Mouse (Mus musculus): ENCODE results near the gene Lrrc15. TPM values are rescaled to one million over a fixed set of nuclear protein-coding genes. Genes with fewer than 3 reads are reported as not detected.

The Lrrc15 gene
- total and polyA plus RNA-seq, 3 experiments: not detected

DNA sequence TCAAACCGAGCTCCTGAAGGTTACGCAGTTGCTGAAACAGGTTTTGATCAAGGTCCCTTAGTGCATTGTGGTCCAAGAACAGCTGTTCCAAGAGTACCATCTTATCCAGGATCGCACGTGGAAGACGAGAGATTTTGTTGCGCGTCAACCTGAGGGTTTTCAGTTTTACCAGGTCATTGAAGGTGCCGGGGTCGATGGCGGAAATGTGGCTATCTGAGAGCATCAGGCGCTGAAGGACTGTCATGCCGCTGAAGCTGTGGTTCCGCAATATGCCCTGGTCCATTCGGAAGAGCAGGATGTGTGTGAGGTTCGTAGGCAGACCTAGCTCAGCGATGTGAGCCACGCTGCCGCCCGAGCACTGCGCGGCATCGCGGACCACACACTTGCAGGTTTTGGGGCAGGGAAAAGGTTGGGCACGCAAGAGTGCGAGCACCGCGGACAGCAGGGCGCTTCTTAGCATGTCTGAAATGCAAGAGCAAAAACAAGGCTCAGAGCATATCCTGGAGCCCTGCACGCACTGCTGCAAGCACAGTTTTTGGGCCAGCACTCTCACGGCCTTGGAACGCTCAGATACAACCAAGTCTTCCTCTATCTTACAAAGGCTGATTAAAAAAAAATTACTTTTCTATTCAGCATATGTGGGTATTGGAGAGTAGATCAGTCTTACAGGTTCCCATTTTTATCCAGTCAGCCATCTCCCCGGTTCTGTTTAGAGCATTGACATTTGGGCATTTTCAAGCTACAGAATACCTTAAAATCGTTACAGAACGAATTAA lies 26.5 kb upstream of the Lrrc15 start (continued):
- TF ChIP-seq TCF12 (IDR thresholded peaks at IDR 0.05; ENCODE audit: low read depth, low read length) (peak; percentile 7; the same call in 1 of the 2 replicates), GATA1 (IDR thresholded peaks at IDR 0.05; ENCODE audit: low read depth, low read length) (no peak), MAX (IDR thresholded peaks at IDR 0.05; ENCODE audit: low read length) (peak; percentile 61), E2F4 (IDR thresholded peaks at IDR 0.05; ENCODE audit: borderline replicate concordance, low read depth, low read length) (no peak), POLR2AphosphoS2 (IDR thresholded peaks at IDR 0.05; ENCODE audit: low read length) (no peak), JUND (IDR thresholded peaks at IDR 0.05; ENCODE audit: low read depth, low read length) (0 out of 2 replicates have a peak, but pooled peaks have one; percentile 27), MYB (IDR thresholded peaks at IDR 0.05; ENCODE audit: low read depth, low read length) (no peak), ZNF384 (IDR thresholded peaks at IDR 0.05; ENCODE audit: low read depth, low read length) (peak; percentile 62), SIN3A (IDR thresholded peaks at IDR 0.05; ENCODE audit: low read length) (peak; percentile 29; the same call in 1 of the 2 replicates), ELF1 (IDR thresholded peaks at IDR 0.05; ENCODE audit: low read depth, low read length) (no peak), HCFC1 (IDR thresholded peaks at IDR 0.05; ENCODE audit: low read depth, low read length) (0 out of 2 replicates have a peak, but pooled peaks have one; percentile 9), SMC3 (IDR thresholded peaks at IDR 0.05; ENCODE audit: low read depth, low read length) (0 out of 2 replicates have a peak, but pooled peaks have one; percentile 1), GABPA (IDR thresholded peaks at IDR 0.05; ENCODE audit: low read depth, low read length) (no peak), KAT2A (conservative IDR thresholded peaks at IDR 0.05; ENCODE audit: low read depth, low read length) (no peak), MYC (IDR thresholded peaks at IDR 0.05; ENCODE audit: low read depth, low read length) (peak; percentile 68; the same call in 1 of the 2 replicates), CHD1 (IDR thresholded peaks at IDR 0.05; ENCODE audit: low read depth, low read length) (0 out of 2 replicates have a peak, but pooled peaks have one; percentile 46), TBP (IDR thresholded peaks at IDR 0.05; ENCODE audit: low read depth, low read length) (no peak; the same call in 1 of the 2 replicates), USF2 (IDR thresholded peaks at IDR 0.05; ENCODE audit: borderline replicate concordance in 1 of 2, insufficient read depth in 1 of 2, low read depth in 1 of 2, low read length in 2 of 2) (no peak)

DNA sequence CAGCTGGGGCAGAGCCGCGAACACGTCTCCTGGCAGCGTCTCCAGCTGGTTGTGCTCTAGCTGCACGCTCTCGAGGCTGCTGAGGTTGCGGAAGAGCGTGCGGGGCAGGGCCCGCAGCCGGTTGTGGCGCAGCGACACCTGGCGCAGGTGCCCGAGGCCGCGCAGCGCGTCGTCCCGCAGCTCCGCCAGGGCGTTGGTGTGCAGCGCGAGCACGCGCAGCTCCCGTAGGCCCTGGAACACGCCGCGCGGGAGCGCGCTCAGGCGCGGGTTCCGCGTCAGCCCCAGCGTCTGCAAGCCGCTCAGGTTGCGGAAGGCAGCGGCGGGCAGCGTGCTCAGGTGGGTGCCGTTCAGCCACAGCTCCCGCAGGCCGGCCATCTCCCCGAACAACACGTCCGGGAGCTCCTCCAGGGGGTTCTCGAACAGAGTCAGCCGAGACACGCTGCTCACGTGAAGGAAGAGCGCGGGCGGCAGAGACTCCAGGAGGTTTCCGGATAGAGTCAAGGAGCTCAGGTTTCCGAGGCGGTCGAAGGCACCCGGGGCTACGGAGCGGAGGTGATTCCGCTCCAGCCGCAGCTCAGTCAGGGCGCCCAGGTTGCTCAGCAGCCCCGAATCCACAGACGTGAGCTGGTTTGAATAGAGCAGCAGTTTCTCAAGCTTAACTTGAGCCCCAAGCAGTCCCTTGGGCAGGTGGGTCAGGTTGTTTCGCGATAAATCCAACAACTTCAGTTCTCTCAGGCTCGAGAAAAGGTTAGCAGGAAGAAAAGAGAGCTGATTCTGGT lies 25.7 kb upstream of the Lrrc15 start:
- H3K79me2 ChIP-seq (ENCODE audit: control insufficient read depth, insufficient read depth, low read length, poor library complexity): peaks cover 31% of the 10 kb centered on the region
- H3K36me3 ChIP-seq (ENCODE audit: control insufficient read depth in 1 of 2, insufficient read depth in 2 of 2, low read length in 2 of 2): peaks cover 9 to 27% of the 10 kb centered on the region in 2 experiments; a peak in 3 of 4 replicates
- H3K9me3 ChIP-seq (replicated peaks; ENCODE audit: insufficient read depth, low read length): no peaks in the 10 kb centered on the region
- peak overlapping the region; percentile 75 to 79 for H3K4me3 ChIP-seq (ENCODE audit: control insufficient read depth in 1 of 2, insufficient read depth in 1 of 2, low read depth in 2 of 2, low read length in 2 of 2)
- H3K27ac ChIP-seq (ENCODE audit: control insufficient read depth, low read depth, low read length): peak overlapping the region; percentile 97
- H3K4me1 ChIP-seq (ENCODE audit: control insufficient read depth in 1 of 2, insufficient read depth in 2 of 2, low read length in 2 of 2): peaks cover 23 to 29% of the 10 kb centered on the region in 2 experiments
- H3K27me3 ChIP-seq (ENCODE audit: control insufficient read depth in 1 of 2, insufficient read depth in 2 of 2, low read length in 2 of 2): no peaks in the 10 kb centered on the region
- H3K9ac ChIP-seq (ENCODE audit: control insufficient read depth, low read depth, low read length, poor library complexity, severe bottlenecking): peak overlapping the region; percentile 84
- DNase-seq (ENCODE audit: low read depth, low spot score): peak; percentile 72
- TF ChIP-seq ZKSCAN1 (IDR thresholded peaks at IDR 0.05; ENCODE audit: low read depth, low read length): no peak
- no peak for TF ChIP-seq TCF12 (IDR thresholded peaks at IDR 0.05; ENCODE audit: low read depth, low read length)
- TF ChIP-seq JUND (IDR thresholded peaks at IDR 0.05; ENCODE audit: low read depth, low read length): no peak
- no peak for TF ChIP-seq TAL1 (IDR thresholded peaks at IDR 0.05; ENCODE audit: low read length)
- no peak for TF ChIP-seq POLR2AphosphoS2 (IDR thresholded peaks at IDR 0.05; ENCODE audit: low read length)
- TF ChIP-seq NRF1 (IDR thresholded peaks at IDR 0.05; ENCODE audit: insufficient read depth, low read depth, low read length, poor library complexity, severe bottlenecking): peak; percentile 53
- no peak for TF ChIP-seq GATA1 (IDR thresholded peaks at IDR 0.05; ENCODE audit: low read depth, low read length)
- no peak for TF ChIP-seq USF1 (IDR thresholded peaks at IDR 0.05; ENCODE audit: low read depth, low read length)
- no peak for TF ChIP-seq ETS1 (IDR thresholded peaks at IDR 0.05; ENCODE audit: low read depth, low read length)
- TF ChIP-seq TBP (IDR thresholded peaks at IDR 0.05; ENCODE audit: low read depth, low read length): no peak
- no peak for TF ChIP-seq RAD21 (IDR thresholded peaks at IDR 0.05; ENCODE audit: low read depth, low read length)
- TF ChIP-seq BHLHE40 (IDR thresholded peaks at IDR 0.05; ENCODE audit: borderline replicate concordance, low read depth, low read length): peak; percentile 80; the same call in 1 of the 2 replicates
- no peak for TF ChIP-seq MYC (IDR thresholded peaks at IDR 0.05; ENCODE audit: low read depth, low read length)
- TF ChIP-seq E2F4 (IDR thresholded peaks at IDR 0.05; ENCODE audit: borderline replicate concordance, low read depth, low read length): no peak
- 0 out of 2 replicates have a peak, but pooled peaks have one; percentile 18 for TF ChIP-seq HCFC1 (IDR thresholded peaks at IDR 0.05; ENCODE audit: low read depth, low read length)
- no peak for TF ChIP-seq ZNF384 (IDR thresholded peaks at IDR 0.05; ENCODE audit: low read depth, low read length)
- 0 out of 2 replicates have a peak, but pooled peaks have one; percentile 24 for TF ChIP-seq ELF1 (IDR thresholded peaks at IDR 0.05; ENCODE audit: low read depth, low read length)
- TF ChIP-seq MYB (IDR thresholded peaks at IDR 0.05; ENCODE audit: low read depth, low read length): no peak
- no peak for TF ChIP-seq KAT2A (conservative IDR thresholded peaks at IDR 0.05; ENCODE audit: low read depth, low read length)
- no peak for TF ChIP-seq CHD2 (IDR thresholded peaks at IDR 0.05; ENCODE audit: low read length)
- no peak for TF ChIP-seq UBTF (IDR thresholded peaks at IDR 0.05; ENCODE audit: borderline replicate concordance, insufficient read depth, low read depth, low read length)
- no peak for TF ChIP-seq MAFK (IDR thresholded peaks at IDR 0.05; ENCODE audit: borderline replicate concordance, low read depth, low read length)

Data from MEL (cell line).